Mouse (Mus musculus): ENCODE results near the gene Abtb2.

DNA sequence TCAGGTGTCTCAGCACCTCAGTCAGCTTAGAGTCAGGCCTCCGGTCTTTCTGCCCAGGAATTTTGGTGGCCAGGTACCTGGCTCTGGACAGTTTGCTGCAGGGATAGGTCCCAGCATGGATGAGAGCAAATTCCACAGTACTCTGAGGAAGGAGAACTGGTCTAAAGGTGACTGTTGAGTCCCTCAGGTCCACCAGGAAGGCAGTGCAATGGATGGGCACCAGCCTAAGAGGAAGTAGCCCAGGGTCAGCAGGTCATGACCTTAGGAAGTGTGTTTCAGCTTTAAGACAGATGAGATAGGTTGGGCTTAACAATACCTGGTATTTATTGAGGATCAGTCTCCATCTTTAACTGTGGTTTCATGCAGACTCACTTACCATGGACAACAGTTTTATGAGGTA, 88.9 kb downstream of the Abtb2 start:
- TF ChIP-seq CTCF (IDR thresholded peaks at IDR 0.05; ENCODE audit: extremely low read depth, insufficient read depth, insufficient read length, insufficient replicate concordance) (no peak), POLR2A (IDR thresholded peaks at IDR 0.05; ENCODE audit: low read depth, low read length) (no peak)
